Mouse (Mus musculus) E14TG2a.4 (cell line): ENCODE measurements at regions not wholly inside any gene's neighbourhood (a gene's known extent, or its start where the extent isn't known, plus 50 kb on each side); places are given as distances from the start of the nearest gene placed in this dataset.

Source experiments
- CTCF ChIP-seq: conservative IDR thresholded peaks from 2 replicates; pipeline ENCODE4 v1.5.1; 2014; ENCODE audit warnings: low read length
- NANOG ChIP-seq: IDR thresholded peaks from 2 replicates; pipeline ENCODE4 v1.6.1; 2014; ENCODE audit warnings: borderline replicate concordance, low read length, mixed read lengths
- POU5F1 ChIP-seq: IDR thresholded peaks from 2 replicates; pipeline ENCODE4 v1.6.1; 2014; ENCODE audit warnings: low read length, borderline replicate concordance

DNA sequence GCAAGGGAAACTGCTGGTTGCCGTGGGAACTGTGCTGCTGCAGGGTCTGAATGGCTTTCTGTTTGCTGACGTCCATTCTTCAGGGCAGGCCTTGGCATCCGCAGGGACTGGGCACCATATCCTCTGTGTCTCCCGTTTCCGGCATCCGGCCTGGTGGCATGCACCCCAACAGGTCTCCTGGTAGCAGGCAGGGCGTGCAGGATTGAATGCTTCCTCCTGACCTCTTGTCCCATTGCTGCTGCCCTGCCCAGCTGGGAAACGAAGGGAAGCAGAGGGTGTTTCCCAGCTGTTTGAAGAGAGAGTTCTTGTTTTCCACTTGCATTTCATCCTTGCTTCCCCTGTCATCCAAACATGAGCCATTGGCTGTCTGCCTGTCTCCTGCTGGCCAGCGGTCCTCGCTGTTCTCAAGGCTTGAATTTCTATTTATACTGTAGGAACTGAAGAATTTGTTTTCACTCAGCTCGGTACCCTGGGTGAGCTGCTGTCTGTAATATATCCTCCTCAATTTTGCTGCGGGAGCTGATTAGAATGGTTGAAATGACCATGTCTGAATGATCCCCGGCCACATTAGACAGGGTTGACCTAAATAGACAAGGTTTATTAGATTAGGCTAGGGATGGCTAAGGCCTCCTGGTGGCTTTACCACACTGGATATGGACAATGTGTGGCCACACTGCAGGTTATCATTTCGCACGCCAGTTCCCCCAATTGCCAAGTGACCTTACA, 98.0 kb upstream of the Zfp648 start:
- TF ChIP-seq CTCF (no peak), NANOG (no peak), POU5F1 (no peak)
